Mouse (Mus musculus): Measurements from ENCODE around the gene Vps25. TPM values are rescaled to one million over a fixed set of nuclear protein-coding genes. Genes with fewer than 3 reads are reported as not detected.

Gene Vps25
- polyA plus RNA-seq (2014; fragmentation: Nextera tagmentation; extraction: Ambion mirVana), result 158 and 163 TPM in 2 replicates

DNA sequence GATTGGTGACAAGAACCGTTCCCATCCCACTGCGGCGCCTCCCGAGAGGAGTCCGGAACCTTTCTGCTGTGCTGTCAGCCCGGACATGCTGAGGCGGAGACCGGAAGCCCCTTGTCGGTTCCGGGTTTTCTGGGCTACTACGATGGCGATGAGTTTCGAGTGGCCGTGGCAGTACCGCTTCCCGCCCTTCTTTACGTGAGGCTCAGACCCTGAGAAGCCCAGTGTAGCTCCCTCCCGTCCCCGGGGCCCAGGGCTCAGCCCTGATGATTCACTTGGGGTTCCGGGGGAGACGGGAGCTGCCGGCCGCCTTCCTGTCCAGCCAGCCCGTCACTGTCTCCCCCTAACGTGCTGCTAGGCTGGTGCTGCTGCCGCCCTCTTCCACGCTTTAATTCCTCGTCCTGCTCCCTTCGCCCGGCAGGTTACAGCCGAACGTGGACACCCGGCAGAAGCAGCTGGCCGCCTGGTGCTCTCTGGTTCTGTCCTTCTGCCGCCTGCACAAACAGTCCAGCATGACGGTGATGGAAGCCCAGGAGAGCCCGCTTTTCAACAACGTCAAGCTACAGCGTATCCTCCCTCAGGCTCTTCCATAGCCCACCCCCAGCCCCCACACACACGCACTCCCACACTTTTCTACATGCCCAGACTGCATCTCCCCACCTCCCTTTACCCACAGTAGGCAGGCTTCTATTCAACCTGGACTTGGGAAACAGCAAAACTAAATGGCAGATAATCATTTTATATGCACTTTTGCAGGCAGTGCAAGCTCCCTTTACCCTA lies at the start of gene Vps25:
Gene Vps25 (plus strand): TSS at position 95 of the 777 bp plus-strand sequence.
- peak within 1 kb of the TSS; percentile 96 for H3K27ac ChIP-seq (ENCODE audit: low read depth, low read length)
- under 1% methylated on average over 40 of the region's 40 CpGs for WGBS
- peaks cover 31% of the 10 kb centered on the region for H3K4me1 ChIP-seq (replicated peaks; ENCODE audit: control insufficient read depth, insufficient read depth, low read length)
- peak within 1 kb of the TSS; percentile 98 for H3K4me3 ChIP-seq (ENCODE audit: low read depth, low read length)
- no peaks in the 10 kb centered on the region for H3K9me3 ChIP-seq (ENCODE audit: control insufficient read depth, low read length)
- H3K36me3 ChIP-seq (ENCODE audit: control insufficient read depth, insufficient read depth, low read length), result peaks cover 6% of the 10 kb centered on the region; the same call in 1 of the 2 replicates
- peak within 1 kb of the TSS; percentile 97 for H3K9ac ChIP-seq (ENCODE audit: low read depth, low read length)
- peak within 1 kb of the TSS; percentile 91 for H3K4me2 ChIP-seq
- H3K27me3 ChIP-seq (replicated peaks; ENCODE audit: control insufficient read depth, insufficient read depth, low read length), result no peaks in the 10 kb centered on the region
- peak; percentile 84 for ATAC-seq (replicated peaks; ENCODE audit: low FRiP score)
- peak; percentile 91 for DNase-seq (ENCODE audit: low spot score)

DNA sequence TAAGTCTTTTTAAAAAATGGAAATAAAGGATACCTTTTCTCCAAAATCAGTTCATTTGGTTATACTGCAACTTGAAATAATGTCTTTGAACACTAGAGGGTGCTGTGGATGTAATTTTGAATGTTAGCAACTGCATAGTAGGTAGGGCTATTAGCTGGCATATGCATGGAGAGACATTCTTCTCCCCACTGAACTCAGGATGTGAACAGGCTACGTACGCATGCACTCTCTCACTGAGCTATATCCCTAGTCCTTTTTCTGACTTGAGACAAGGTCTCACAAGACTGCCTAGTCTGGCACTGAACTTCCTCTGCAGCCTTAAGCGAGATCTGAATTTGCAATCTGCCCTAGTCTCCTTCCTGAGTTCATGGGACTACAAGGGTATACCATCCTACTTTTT lies 41.5 kb upstream of the Vps25 start:
- no peak for ATAC-seq (replicated peaks; ENCODE audit: low FRiP score)

DNA sequence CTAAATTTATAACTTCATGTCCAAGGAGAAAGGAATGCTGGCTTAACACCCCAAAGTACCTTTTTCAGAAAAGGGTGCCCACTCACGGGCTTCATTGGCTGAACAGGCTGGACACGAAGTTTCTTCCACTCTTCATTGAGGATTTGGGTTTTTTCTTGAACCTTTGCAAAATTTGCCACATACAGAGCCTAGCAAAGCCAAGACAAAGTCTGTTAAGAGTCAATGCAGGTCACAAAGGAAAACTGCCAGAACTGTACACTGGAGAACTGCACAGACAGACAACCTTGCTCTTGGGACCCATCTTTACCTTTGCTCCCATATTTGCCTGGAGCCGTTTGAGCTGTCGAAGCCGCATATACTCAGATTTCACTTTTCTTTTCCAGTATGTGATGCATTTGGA lies 36.6 kb upstream of the Vps25 start:
- H3K4me1 ChIP-seq (replicated peaks; ENCODE audit: control insufficient read depth, insufficient read depth, low read length), result no peaks in the 10 kb centered on the region
- no peaks in the 10 kb centered on the region for H3K27me3 ChIP-seq (replicated peaks; ENCODE audit: control insufficient read depth, insufficient read depth, low read length)
- H3K4me2 ChIP-seq, result no peak overlapping the region
- no peak overlapping the region for H3K27ac ChIP-seq (ENCODE audit: low read depth, low read length)
- DNase-seq (ENCODE audit: low spot score) (no peak), ATAC-seq (replicated peaks; ENCODE audit: low FRiP score) (no peak)
- H3K9ac ChIP-seq (ENCODE audit: low read depth, low read length), result no peak overlapping the region
- H3K36me3 ChIP-seq (ENCODE audit: control insufficient read depth, insufficient read depth, low read length), result peaks cover 4% of the 10 kb centered on the region; the same call in 1 of the 2 replicates
- no peaks in the 10 kb centered on the region for H3K9me3 ChIP-seq (ENCODE audit: control insufficient read depth, low read length)
- no peak overlapping the region for H3K4me3 ChIP-seq (ENCODE audit: low read depth, low read length)
- 90% methylated on average over 5 of the region's 5 CpGs for WGBS

More for the DNA sequence above, 41.5 kb upstream of the Vps25 start:
- Histone ChIP-seq H3K27ac (ENCODE audit: low read depth, low read length) (no peak overlapping the region), H3K4me2 (no peak overlapping the region), H3K4me1 (replicated peaks; ENCODE audit: control insufficient read depth, insufficient read depth, low read length) (no peaks in the 10 kb centered on the region), H3K36me3 (ENCODE audit: control insufficient read depth, insufficient read depth, low read length) (peaks cover 6% of the 10 kb centered on the region), H3K9ac (ENCODE audit: low read depth, low read length) (no peak overlapping the region), H3K27me3 (replicated peaks; ENCODE audit: control insufficient read depth, insufficient read depth, low read length) (no peaks in the 10 kb centered on the region), H3K9me3 (ENCODE audit: control insufficient read depth, low read length) (no peaks in the 10 kb centered on the region), H3K4me3 (ENCODE audit: low read depth, low read length) (no peak overlapping the region)
- DNase-seq (ENCODE audit: low spot score), result no peak
- WGBS, result 47% methylated on average over 3 of the region's 3 CpGs

GRCm38 (mm10) chr11:101218436-101219055 lies 35.0 kb upstream of the Vps25 start:
- no peak for ATAC-seq (replicated peaks; ENCODE audit: low FRiP score)
- Histone ChIP-seq H3K27me3 (replicated peaks; ENCODE audit: control insufficient read depth, insufficient read depth, low read length) (no peaks in the 10 kb centered on the region), H3K27ac (ENCODE audit: low read depth, low read length) (no peak overlapping the region), H3K9ac (ENCODE audit: low read depth, low read length) (no peak overlapping the region), H3K4me3 (ENCODE audit: low read depth, low read length) (no peak overlapping the region), H3K4me2 (no peak overlapping the region), H3K4me1 (replicated peaks; ENCODE audit: control insufficient read depth, insufficient read depth, low read length) (no peaks in the 10 kb centered on the region), H3K9me3 (ENCODE audit: control insufficient read depth, low read length) (no peaks in the 10 kb centered on the region), H3K36me3 (ENCODE audit: control insufficient read depth, insufficient read depth, low read length) (no peaks in the 10 kb centered on the region)
- WGBS, result 66% methylated on average over 10 of the region's 10 CpGs
- DNase-seq (ENCODE audit: low spot score), result no peak

DNA sequence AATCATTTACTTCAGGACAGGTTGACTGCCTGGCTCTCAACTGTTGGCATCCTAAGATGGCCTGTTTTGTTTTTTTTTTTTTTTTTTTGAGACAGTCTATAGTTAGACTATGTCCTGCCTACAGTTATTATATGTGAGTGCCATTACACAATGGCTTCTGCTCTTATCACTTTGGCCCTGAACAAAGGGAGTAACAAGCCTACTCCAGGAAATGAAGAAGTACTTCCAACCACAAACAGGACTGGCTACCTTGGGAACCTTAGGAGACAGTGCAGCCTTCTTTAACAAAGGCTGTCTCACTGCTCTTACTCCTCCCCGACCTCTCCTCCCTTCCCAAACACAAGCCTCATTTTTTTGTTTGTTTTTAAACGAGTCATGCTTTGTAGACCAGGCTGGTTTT lies 32.7 kb upstream of the Vps25 start:
- 43% methylated on average over 2 of the region's 2 CpGs for WGBS
- Histone ChIP-seq H3K27me3 (replicated peaks; ENCODE audit: control insufficient read depth, insufficient read depth, low read length) (no peaks in the 10 kb centered on the region), H3K4me3 (ENCODE audit: low read depth, low read length) (no peak overlapping the region), H3K9ac (ENCODE audit: low read depth, low read length) (no peak overlapping the region), H3K4me1 (replicated peaks; ENCODE audit: control insufficient read depth, insufficient read depth, low read length) (0 out of 2 replicates have a peak, but pooled peaks cover 4% of the 10 kb centered on the region), H3K4me2 (no peak overlapping the region), H3K27ac (ENCODE audit: low read depth, low read length) (no peak overlapping the region), H3K36me3 (ENCODE audit: control insufficient read depth, insufficient read depth, low read length) (no peaks in the 10 kb centered on the region), H3K9me3 (ENCODE audit: control insufficient read depth, low read length) (no peaks in the 10 kb centered on the region)
- no peak for ATAC-seq (replicated peaks; ENCODE audit: low FRiP score)
- no peak for DNase-seq (ENCODE audit: low spot score)

GRCm38 (mm10) chr11:101221306-101221986 lies 32.1 kb upstream of the Vps25 start:
- Histone ChIP-seq H3K9me3 (ENCODE audit: control insufficient read depth, low read length) (no peaks in the 10 kb centered on the region), H3K9ac (ENCODE audit: low read depth, low read length) (no peak overlapping the region), H3K36me3 (ENCODE audit: control insufficient read depth, insufficient read depth, low read length) (no peaks in the 10 kb centered on the region), H3K4me3 (ENCODE audit: low read depth, low read length) (no peak overlapping the region), H3K4me1 (replicated peaks; ENCODE audit: control insufficient read depth, insufficient read depth, low read length) (0 out of 2 replicates have a peak, but pooled peaks cover 4% of the 10 kb centered on the region), H3K27ac (ENCODE audit: low read depth, low read length) (no peak overlapping the region), H3K27me3 (replicated peaks; ENCODE audit: control insufficient read depth, insufficient read depth, low read length) (no peaks in the 10 kb centered on the region), H3K4me2 (no peak overlapping the region)
- WGBS, result 70% methylated on average over 8 of the region's 8 CpGs
- DNase-seq (ENCODE audit: low spot score) (no peak), ATAC-seq (replicated peaks; ENCODE audit: low FRiP score) (no peak)

DNA sequence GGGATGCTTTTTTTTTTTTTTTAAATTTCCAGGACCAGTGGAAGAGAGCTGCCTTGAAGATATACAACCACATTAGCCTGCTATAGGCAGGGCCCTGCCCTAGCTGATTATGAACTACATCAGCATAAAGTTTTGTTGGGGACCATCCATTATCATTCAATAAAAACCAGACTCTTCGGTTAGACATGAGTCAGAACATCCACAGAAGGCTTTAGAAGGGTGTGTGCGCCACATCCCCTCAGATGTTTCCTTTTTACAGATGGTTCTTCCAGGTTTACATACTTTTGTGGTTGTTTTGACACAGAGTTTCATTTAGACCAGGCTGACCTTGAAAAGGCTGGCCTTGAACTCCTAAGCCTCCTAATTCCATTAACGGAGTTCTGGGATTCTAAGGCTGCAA lies 29.2 kb upstream of the Vps25 start:
- WGBS, result 74% methylated on average over 3 of the region's 3 CpGs
- no peak for DNase-seq (ENCODE audit: low spot score)
- ATAC-seq (replicated peaks; ENCODE audit: low FRiP score), result no peak
- 0 out of 2 replicates have a peak, but pooled peaks cover 7% of the 10 kb centered on the region for H3K27me3 ChIP-seq (replicated peaks; ENCODE audit: control insufficient read depth, insufficient read depth, low read length)
- H3K4me2 ChIP-seq, result no peak overlapping the region
- 0 out of 2 replicates have a peak, but pooled peaks cover 6% of the 10 kb centered on the region for H3K4me1 ChIP-seq (replicated peaks; ENCODE audit: control insufficient read depth, insufficient read depth, low read length)
- no peak overlapping the region for H3K4me3 ChIP-seq (ENCODE audit: low read depth, low read length)
- no peak overlapping the region for H3K9ac ChIP-seq (ENCODE audit: low read depth, low read length)
- no peaks in the 10 kb centered on the region for H3K9me3 ChIP-seq (ENCODE audit: control insufficient read depth, low read length)
- no peaks in the 10 kb centered on the region for H3K36me3 ChIP-seq (ENCODE audit: control insufficient read depth, insufficient read depth, low read length)
- no peak overlapping the region for H3K27ac ChIP-seq (ENCODE audit: low read depth, low read length)

DNA sequence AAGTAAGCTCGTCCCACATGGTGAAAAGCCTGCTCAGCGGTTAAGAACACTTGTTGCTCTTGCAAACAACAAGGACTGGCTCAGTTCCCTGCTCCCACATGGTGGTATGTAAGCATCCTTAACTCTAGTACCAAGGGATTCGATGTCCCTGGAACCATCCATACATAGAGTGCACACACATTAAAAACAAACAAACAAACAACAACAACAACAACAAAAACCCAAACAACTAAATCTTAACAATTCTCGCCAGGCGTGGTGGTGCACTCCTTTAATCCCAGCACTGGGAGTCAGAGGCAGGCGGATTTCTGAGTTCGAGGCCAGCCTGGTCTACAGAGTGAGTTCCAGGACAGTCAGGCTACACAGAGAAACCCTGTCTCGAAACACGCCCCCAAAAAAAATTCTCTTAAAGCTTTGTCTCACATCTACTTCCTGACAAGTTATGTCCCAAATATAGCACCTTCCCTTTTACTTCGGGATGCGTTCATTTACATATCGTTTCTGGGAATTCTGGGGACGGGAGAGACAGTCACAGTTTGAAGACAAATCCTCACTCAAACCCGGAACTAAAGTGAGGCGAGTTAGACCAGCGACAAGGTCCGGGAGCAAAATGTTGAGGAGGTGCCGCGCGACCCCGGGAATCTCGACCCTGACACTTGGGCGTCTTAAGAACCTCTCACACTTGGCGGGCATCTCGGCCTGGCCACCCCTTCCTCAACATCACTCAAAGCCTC lies 28.0 kb upstream of the Vps25 start:
- Histone ChIP-seq H3K4me2 (peak overlapping the region; percentile 96), H3K9me3 (ENCODE audit: control insufficient read depth, low read length) (no peaks in the 10 kb centered on the region), H3K27me3 (replicated peaks; ENCODE audit: control insufficient read depth, insufficient read depth, low read length) (peaks cover 14% of the 10 kb centered on the region), H3K4me3 (ENCODE audit: low read depth, low read length) (peak overlapping the region; percentile 95), H3K27ac (ENCODE audit: low read depth, low read length) (peak overlapping the region; percentile 62), H3K36me3 (ENCODE audit: control insufficient read depth, insufficient read depth, low read length) (no peaks in the 10 kb centered on the region), H3K9ac (ENCODE audit: low read depth, low read length) (peak overlapping the region; percentile 90), H3K4me1 (replicated peaks; ENCODE audit: control insufficient read depth, insufficient read depth, low read length) (peaks cover 12% of the 10 kb centered on the region)
- WGBS, result 17% methylated on average over 25 of the region's 25 CpGs
- no peak for ATAC-seq (replicated peaks; ENCODE audit: low FRiP score)
- DNase-seq (ENCODE audit: low spot score), result no peak

All from liver, embryonic 11.5 days (tissue).